Mouse (Mus musculus) midbrain, embryonic 10.5 days (tissue): ENCODE data around the gene Ankmy2. TPM values are rescaled to one million over a fixed set of nuclear protein-coding genes. Genes with fewer than 3 reads are reported as not detected.

Source experiments
- DNase-seq: peaks from one replicate; pipeline ENCODE4 v3.0.0-alpha.2; 2017; ENCODE audit warnings: low spot score
- H3K27ac ChIP-seq: fragments of 300-500 bp; sonication (generic); replicated peaks from 2 replicates; pipeline ENCODE4 v1.5.1; 2016; ENCODE audit warnings: mild to moderate bottlenecking
- H3K27me3 ChIP-seq: fragments of 300-500 bp; sonication (generic); 2 replicates; pipeline ENCODE4 v1.6.1; 2016; ENCODE audit warnings: low read depth, mild to moderate bottlenecking; ENCODE audit not compliant: poor library complexity, severe bottlenecking
- H3K36me3 ChIP-seq: fragments of 300-500 bp; sonication (generic); 2 replicates; pipeline ENCODE4 v1.6.1; 2016; ENCODE audit warnings: mild to moderate bottlenecking, moderate library complexity
- H3K4me1 ChIP-seq: fragments of 300-500 bp; sonication (generic); 2 replicates; pipeline ENCODE4 v1.6.1; 2016
- H3K4me3 ChIP-seq: fragments of 300-500 bp; sonication (generic); 2 replicates; pipeline ENCODE4 v1.5.1; 2016; ENCODE audit warnings: mild to moderate bottlenecking, moderate library complexity
- H3K9me3 ChIP-seq: fragments of 300-500 bp; sonication (generic); replicated peaks from 2 replicates; pipeline ENCODE4 v1.6.1; 2016; ENCODE audit warnings: mild to moderate bottlenecking
- WGBS: fragments of 180-500 bp; shearing (Covaris S2); methylation state at CpG from one replicate; pipeline ENCODE4 v1.1.7; 2016; 5-methylcytosine and 5-hydroxymethylcytosine counted together
- polyA plus RNA-seq: library from polyadenylated mRNA; unstranded; fragments of >200 nt; fragmentation: Nextera tagmentation; extraction: Ambion mirVana; gene quantifications from 2 replicates; pipeline ENCODE4 v1.2.1, GENCODE M21; 2016

Gene Ankmy2
- polyA plus RNA-seq = 21.1 and 22.0 TPM in 2 replicates

- Histone ChIP-seq H3K4me3 (peak within 1 kb of the TSS; percentile 93), H3K36me3 (peaks cover 9% of the 10 kb centered on the region), H3K4me1 (peaks cover 30% of the 10 kb centered on the region), H3K27me3 (no peaks in the 10 kb centered on the region), H3K9me3 (no peaks in the 10 kb centered on the region), H3K27ac (peak within 1 kb of the TSS; percentile 93)
- 0% methylated on average over 42 of the region's 42 CpGs for WGBS
- DNase-seq = peak; percentile 93
Measured at GRCm38 (mm10) chr12:36156637-36157303, at the start of gene Ankmy2. Gene Ankmy2 (plus strand): TSS chr12:36157114.

GRCm38 (mm10) chr12:36108442-36108841 lies 48.5 kb upstream of the Ankmy2 start:
- WGBS = 95% methylated on average over 5 of the region's 5 CpGs

GRCm38 (mm10) chr12:36110457-36110856 lies 46.5 kb upstream of the Ankmy2 start:
- Histone ChIP-seq H3K36me3 (peaks cover 92% of the 10 kb centered on the region), H3K27me3 (no peaks in the 10 kb centered on the region), H3K27ac (no peak overlapping the region), H3K9me3 (peaks cover 6% of the 10 kb centered on the region; the same call in 1 of the 2 replicates), H3K4me3 (no peak overlapping the region), H3K4me1 (no peaks in the 10 kb centered on the region)
- no peak for DNase-seq
- WGBS = 92% methylated on average over 5 of the region's 5 CpGs

More at GRCm38 (mm10) chr12:36108442-36108841, 48.5 kb upstream of the Ankmy2 start:
- H3K9me3 ChIP-seq = peaks cover 6% of the 10 kb centered on the region; the same call in 1 of the 2 replicates
- peaks cover 86% of the 10 kb centered on the region for H3K36me3 ChIP-seq
- DNase-seq = no peak
- H3K4me3 ChIP-seq = no peak overlapping the region
- H3K4me1 ChIP-seq = no peaks in the 10 kb centered on the region
- H3K27ac ChIP-seq = no peak overlapping the region
- H3K27me3 ChIP-seq = no peaks in the 10 kb centered on the region

GRCm38 (mm10) chr12:36111110-36111509 lies 45.8 kb upstream of the Ankmy2 start:
- Histone ChIP-seq H3K9me3 (peaks cover 6% of the 10 kb centered on the region; the same call in 1 of the 2 replicates), H3K27me3 (no peaks in the 10 kb centered on the region), H3K4me1 (no peaks in the 10 kb centered on the region), H3K36me3 (peaks cover 95% of the 10 kb centered on the region), H3K4me3 (no peak overlapping the region), H3K27ac (no peak overlapping the region)
- DNase-seq = no peak
- WGBS = 92% methylated on average over 5 of the region's 5 CpGs

- Histone ChIP-seq H3K4me3 (no peak overlapping the region), H3K36me3 (peaks cover 97% of the 10 kb centered on the region), H3K9me3 (peaks cover 4% of the 10 kb centered on the region; the same call in 1 of the 2 replicates), H3K4me1 (no peaks in the 10 kb centered on the region), H3K27ac (no peak overlapping the region), H3K27me3 (no peaks in the 10 kb centered on the region)
- no peak for DNase-seq
- WGBS = 95% methylated on average over 3 of the region's 3 CpGs
Measured at GRCm38 (mm10) chr12:36112081-36112480, 44.8 kb upstream of the Ankmy2 start.

- H3K27me3 ChIP-seq = no peaks in the 10 kb centered on the region
- WGBS = 94% methylated on average over 6 of the region's 6 CpGs
- peaks cover 97% of the 10 kb centered on the region for H3K36me3 ChIP-seq
- no peak overlapping the region for H3K27ac ChIP-seq
- H3K4me3 ChIP-seq = no peak overlapping the region
- H3K4me1 ChIP-seq = no peaks in the 10 kb centered on the region
- H3K9me3 ChIP-seq = no peaks in the 10 kb centered on the region
- no peak for DNase-seq
Measured at GRCm38 (mm10) chr12:36117161-36117560, 39.8 kb upstream of the Ankmy2 start.

- WGBS = 99% methylated on average over 3 of the region's 3 CpGs
- peaks cover 97% of the 10 kb centered on the region for H3K36me3 ChIP-seq
Measured at GRCm38 (mm10) chr12:36119244-36119643, 37.7 kb upstream of the Ankmy2 start.

GRCm38 (mm10) chr12:36126049-36126448 lies 30.9 kb upstream of the Ankmy2 start:
- WGBS = 93% methylated on average over 5 of the region's 5 CpGs
- Histone ChIP-seq H3K27ac (no peak overlapping the region), H3K4me1 (no peaks in the 10 kb centered on the region), H3K4me3 (no peak overlapping the region), H3K36me3 (peaks cover 86% of the 10 kb centered on the region), H3K9me3 (no peaks in the 10 kb centered on the region), H3K27me3 (no peaks in the 10 kb centered on the region)
- no peak for DNase-seq

More at GRCm38 (mm10) chr12:36119244-36119643, 37.7 kb upstream of the Ankmy2 start:
- H3K4me1 ChIP-seq = no peaks in the 10 kb centered on the region
- H3K9me3 ChIP-seq = no peaks in the 10 kb centered on the region
- H3K4me3 ChIP-seq = no peak overlapping the region
- no peak for DNase-seq
- no peaks in the 10 kb centered on the region for H3K27me3 ChIP-seq
- no peak overlapping the region for H3K27ac ChIP-seq

GRCm38 (mm10) chr12:36129826-36130225 lies 27.1 kb upstream of the Ankmy2 start:
- no peak for DNase-seq
- Histone ChIP-seq H3K36me3 (peaks cover 85% of the 10 kb centered on the region), H3K27ac (no peak overlapping the region), H3K4me3 (no peak overlapping the region), H3K27me3 (no peaks in the 10 kb centered on the region), H3K4me1 (no peaks in the 10 kb centered on the region), H3K9me3 (no peaks in the 10 kb centered on the region)
- WGBS = 94% methylated on average over 5 of the region's 5 CpGs

- no peak for DNase-seq
- Histone ChIP-seq H3K4me1 (no peaks in the 10 kb centered on the region), H3K27me3 (no peaks in the 10 kb centered on the region), H3K27ac (no peak overlapping the region), H3K36me3 (peaks cover 88% of the 10 kb centered on the region), H3K4me3 (no peak overlapping the region), H3K9me3 (no peaks in the 10 kb centered on the region)
- WGBS = 98% methylated on average over 2 of the region's 2 CpGs
Measured at GRCm38 (mm10) chr12:36132254-36132653, 24.7 kb upstream of the Ankmy2 start.

- Histone ChIP-seq H3K27ac (no peak overlapping the region), H3K27me3 (no peaks in the 10 kb centered on the region), H3K4me1 (no peaks in the 10 kb centered on the region), H3K9me3 (no peaks in the 10 kb centered on the region), H3K36me3 (peaks cover 88% of the 10 kb centered on the region), H3K4me3 (no peak overlapping the region)
- 92% methylated on average over 3 of the region's 3 CpGs for WGBS
- DNase-seq = no peak
Measured at GRCm38 (mm10) chr12:36132668-36133067, 24.2 kb upstream of the Ankmy2 start.

GRCm38 (mm10) chr12:36133547-36133946 lies 23.4 kb upstream of the Ankmy2 start:
- H3K4me1 ChIP-seq = no peaks in the 10 kb centered on the region
- no peak overlapping the region for H3K4me3 ChIP-seq
- H3K27ac ChIP-seq = no peak overlapping the region
- H3K27me3 ChIP-seq = no peaks in the 10 kb centered on the region
- no peak for DNase-seq
- H3K9me3 ChIP-seq = no peaks in the 10 kb centered on the region
- H3K36me3 ChIP-seq = peaks cover 88% of the 10 kb centered on the region
- 94% methylated on average over 5 of the region's 5 CpGs for WGBS

- H3K36me3 ChIP-seq = peaks cover 88% of the 10 kb centered on the region
- 92% methylated on average over 5 of the region's 5 CpGs for WGBS
Measured at GRCm38 (mm10) chr12:36134111-36134510, 22.8 kb upstream of the Ankmy2 start.

More at GRCm38 (mm10) chr12:36134111-36134510, 22.8 kb upstream of the Ankmy2 start:
- no peak overlapping the region for H3K4me3 ChIP-seq
- no peak for DNase-seq
- H3K4me1 ChIP-seq = no peaks in the 10 kb centered on the region
- no peak overlapping the region for H3K27ac ChIP-seq
- H3K9me3 ChIP-seq = no peaks in the 10 kb centered on the region
- H3K27me3 ChIP-seq = no peaks in the 10 kb centered on the region
